Mouse (Mus musculus) CH12.LX (cell line): ENCODE results near the gene Fat3. TPM values are rescaled to one million over a fixed set of nuclear protein-coding genes. Genes with fewer than 3 reads are reported as not detected.

Source experiments
- DNase-seq: peaks from one replicate; pipeline ENCODE4 v3.0.0-alpha.2; 2013; ENCODE audit errors: extremely low read depth
- H3K27ac ChIP-seq: 2 replicates; pipeline ENCODE4 v1.5.1; 2012; ENCODE audit warnings: low read depth, mild to moderate bottlenecking, control low read depth, moderate library complexity; ENCODE audit not compliant: insufficient read depth
- H3K27me3 ChIP-seq: replicated peaks from 2 replicates; pipeline ENCODE3; 2012; ENCODE audit warnings: inconsistent platforms
- H3K36me3 ChIP-seq, 2 experiments: replicated peaks in 1 of 2; 2 replicates each; pipeline versions ENCODE3 to v1.6.1; 2012; ENCODE audit warnings: inconsistent platforms in 1 of 2, low read length in 1 of 2, mild to moderate bottlenecking in 1 of 2, mixed read lengths in 1 of 2, moderate library complexity in 1 of 2; ENCODE audit not compliant: control insufficient read depth in 1 of 2, insufficient read depth in 1 of 2
- H3K4me1 ChIP-seq, 2 experiments: 2 replicates each; pipeline ENCODE4 v1.6.1; 2012; ENCODE audit warnings: inconsistent platforms in 1 of 2, moderate library complexity in 1 of 2; ENCODE audit not compliant: insufficient read depth in 2 of 2, control insufficient read depth in 1 of 2
- H3K4me2 ChIP-seq: 2 replicates; pipeline ENCODE4 v1.6.1; 2012; ENCODE audit warnings: low read depth, mild to moderate bottlenecking, control low read depth; ENCODE audit not compliant: poor library complexity, insufficient read depth, severe bottlenecking
- H3K4me3 ChIP-seq, 3 experiments: fragments of 150-350 bp in 1 of 3; sonication (generic) in 1 of 3; replicated peaks in 1 of 3; 2 replicates each; pipeline versions ENCODE3 to v1.5.1; 2011 to 2012; ENCODE audit warnings: low read depth in 2 of 3, low read length in 2 of 3, mild to moderate bottlenecking in 2 of 3, moderate library complexity in 2 of 3, control low read depth in 1 of 3, improper control_type of control experiment in 1 of 3, inconsistent platforms in 1 of 3, mixed read lengths in 1 of 3; ENCODE audit not compliant: poor library complexity in 1 of 3
- H3K79me2 ChIP-seq: replicated peaks from 2 replicates; pipeline ENCODE4 v1.6.1; 2012; ENCODE audit warnings: mild to moderate bottlenecking, moderate library complexity; ENCODE audit not compliant: control insufficient read depth, poor library complexity, insufficient read depth, severe bottlenecking; ENCODE audit errors: extremely low read depth
- H3K9ac ChIP-seq: 2 replicates; pipeline ENCODE4 v1.6.1; 2012; ENCODE audit warnings: low read depth, mild to moderate bottlenecking, control low read depth, moderate library complexity; ENCODE audit not compliant: insufficient read depth
- H3K9me3 ChIP-seq: replicated peaks from 2 replicates; pipeline ENCODE3; 2012; ENCODE audit warnings: low read length, inconsistent platforms, mixed read lengths
- BHLHE40 ChIP-seq: IDR thresholded peaks from 2 replicates; pipeline ENCODE4 v1.6.1; 2011; ENCODE audit warnings: mild to moderate bottlenecking, low read depth, low read length, improper control_type of control experiment
- CHD1 ChIP-seq: IDR thresholded peaks from 2 replicates; pipeline ENCODE4 v1.6.1; 2012; ENCODE audit warnings: low read depth, low read length, improper control_type of control experiment, inconsistent platforms
- CTCF ChIP-seq, 2 experiments: IDR thresholded peaks in 1 of 2; conservative IDR thresholded peaks in 1 of 2; 2 replicates each; pipeline ENCODE4 v1.5.1; 2011 to 2012; ENCODE audit warnings: low read depth in 2 of 2, low read length in 2 of 2, improper control_type of control experiment in 1 of 2, inconsistent platforms in 1 of 2, mild to moderate bottlenecking in 1 of 2, moderate library complexity in 1 of 2
- E2F4 ChIP-seq: IDR thresholded peaks from 2 replicates; pipeline ENCODE4 v1.6.1; 2011; ENCODE audit warnings: low read depth, low read length, improper control_type of control experiment; ENCODE audit not compliant: insufficient replicate concordance
- ELF1 ChIP-seq: IDR thresholded peaks from 2 replicates; pipeline ENCODE4 v1.6.1; 2014; ENCODE audit warnings: low read depth, mild to moderate bottlenecking, inconsistent platforms, low read length, improper control_type of control experiment
- HCFC1 ChIP-seq: IDR thresholded peaks from 2 replicates; pipeline ENCODE4 v1.6.1; 2012; ENCODE audit warnings: low read depth, mild to moderate bottlenecking, inconsistent platforms, low read length, improper control_type of control experiment
- JUND ChIP-seq: conservative IDR thresholded peaks from 2 replicates; pipeline ENCODE4 v1.6.1; 2011; ENCODE audit warnings: low read depth, low read length, improper control_type of control experiment
- KAT2A ChIP-seq: IDR thresholded peaks from 2 replicates; pipeline ENCODE4 v1.6.1; 2012; ENCODE audit warnings: low read length, improper control_type of control experiment, inconsistent platforms; ENCODE audit not compliant: insufficient replicate concordance
- POLR2A ChIP-seq: IDR thresholded peaks from 2 replicates; pipeline ENCODE4 v1.6.1; 2011; ENCODE audit warnings: low read depth, mild to moderate bottlenecking, improper control_type of control experiment, low read length
- POLR2AphosphoS2 ChIP-seq: IDR thresholded peaks from 2 replicates; pipeline ENCODE4 v1.6.1; 2011; ENCODE audit warnings: low read depth, low read length, improper control_type of control experiment
- RAD21 ChIP-seq: IDR thresholded peaks from 2 replicates; pipeline ENCODE4 v1.6.1; 2011; ENCODE audit warnings: low read depth, mild to moderate bottlenecking, low read length, improper control_type of control experiment, moderate library complexity
- RCOR1 ChIP-seq: conservative IDR thresholded peaks from 2 replicates; pipeline ENCODE4 v1.6.1; 2012; ENCODE audit warnings: low read depth, mild to moderate bottlenecking, inconsistent platforms, low read length, improper control_type of control experiment
- SIN3A ChIP-seq: IDR thresholded peaks from 2 replicates; pipeline ENCODE4 v1.6.1; 2012; ENCODE audit warnings: low read length, improper control_type of control experiment, inconsistent platforms
- USF1 ChIP-seq: IDR thresholded peaks from 2 replicates; pipeline ENCODE4 v1.6.1; 2014; ENCODE audit warnings: low read depth, mild to moderate bottlenecking, inconsistent platforms, low read length, improper control_type of control experiment
- ZMIZ1 ChIP-seq: IDR thresholded peaks from 2 replicates; pipeline ENCODE4 v1.6.1; 2012; ENCODE audit warnings: low read depth, mild to moderate bottlenecking, inconsistent platforms, low read length, improper control_type of control experiment
- ZNF384 ChIP-seq: IDR thresholded peaks from 2 replicates; pipeline ENCODE4 v1.6.1; 2012; ENCODE audit warnings: low read depth, low read length, improper control_type of control experiment, inconsistent platforms
- dilution Hi-C: fragments of 300-500 bp; cut with MboI; formaldehyde crosslinking; loops from 2 replicates; pipeline ENCODE4 v1.14.3; 2020; ENCODE audit warnings: low sequenced_read_pairs; ENCODE audit not compliant: extremely low pct_unique_long_range_greater_than_20kb, extremely low pct_ligation_motif_present
- in situ Hi-C: fragments of 300-500 bp; cut with MboI; formaldehyde crosslinking; loops from 3 replicates; pipeline ENCODE4 v1.14.3; 2019; ENCODE audit warnings: low sequenced_read_pairs, low pct_ligation_motif_present, low pct_unique_long_range_greater_than_20kb, mixed read lengths
- polyA plus RNA-seq: library from polyadenylated mRNA; unstranded; fragments of >175 nt; gene quantifications from 2 replicates; pipeline ENCODE4 v1.2.1, GENCODE M21; 2012; ENCODE audit warnings: low read depth; ENCODE audit not compliant: insufficient read length
- total RNA-seq, 2 experiments: library from RNA; depleted of rRNA; stranded (reverse); fragments of 300-350 nt in 1 of 2; fragments of >200 nt in 1 of 2; gene quantifications; 2 replicates each; pipeline ENCODE4 v1.2.3; 2012 to 2014

Fat3 gene
- total and polyA plus RNA-seq, 3 experiments: 0.03 to 0.07 TPM; not detected in 1

GRCm38 (mm10) chr9:16107900-16108299, 393.2 kb downstream of the Fat3 start:
- no peak overlapping the region for H3K4me2 ChIP-seq
- dilution Hi-C loops: no loop called here
- TF ChIP-seq CHD1 (no peak), KAT2A (no peak), ZMIZ1 (no peak), JUND (no peak), E2F4 (no peak), HCFC1 (no peak), RAD21 (no peak), POLR2A (no peak), POLR2AphosphoS2 (no peak), RCOR1 (no peak)

GRCm38 (mm10) chr9:16107386-16107785, 393.7 kb downstream of the Fat3 start:
- no peak overlapping the region for H3K27ac ChIP-seq
- dilution Hi-C loops: no loop called here
- no peaks in the 10 kb centered on the region for H3K36me3 ChIP-seq
- H3K9me3 ChIP-seq: peaks cover 2% of the 10 kb centered on the region
- DNase-seq: no peak
- H3K27me3 ChIP-seq: no peaks in the 10 kb centered on the region
- H3K4me1 ChIP-seq: no peaks in the 10 kb centered on the region
- no peaks in the 10 kb centered on the region for H3K79me2 ChIP-seq
- TF ChIP-seq CTCF (conservative IDR thresholded peaks at IDR 0.05 in 1 of 2, IDR thresholded peaks at IDR 0.05 in 1 of 2; ENCODE audit: low read depth in 2 of 2, low read length in 2 of 2) (peak in 1 of 2 experiments; percentile 36; a peak in 2 of 4 replicates), SIN3A (no peak), RAD21 (peak; percentile 21)
- H3K9ac ChIP-seq: no peak overlapping the region
- in situ Hi-C loops: no loop called here
- no peak overlapping the region for H3K4me2 ChIP-seq
- H3K4me3 ChIP-seq: no peak overlapping the region

More at GRCm38 (mm10) chr9:16107900-16108299, 393.2 kb downstream of the Fat3 start:
- H3K36me3 ChIP-seq: no peaks in the 10 kb centered on the region
- no peak overlapping the region for H3K9ac ChIP-seq
- peaks cover 2% of the 10 kb centered on the region for H3K9me3 ChIP-seq
- in situ Hi-C loops: no loop called here
- H3K27ac ChIP-seq: no peak overlapping the region
- H3K4me3 ChIP-seq: no peak overlapping the region
- no peaks in the 10 kb centered on the region for H3K4me1 ChIP-seq
- no peaks in the 10 kb centered on the region for H3K27me3 ChIP-seq
- H3K79me2 ChIP-seq: no peaks in the 10 kb centered on the region
- no peak for DNase-seq

GRCm38 (mm10) chr9:16098553-16098952, 402.5 kb downstream of the Fat3 start:
- TF ChIP-seq ZNF384 (no peak), ELF1 (no peak), BHLHE40 (no peak), CHD1 (no peak), USF1 (no peak), E2F4 (no peak)
- TF ChIP-seq, all 38 proteins: peak for 0
- H3K36me3 ChIP-seq: no peaks in the 10 kb centered on the region
- H3K9me3 ChIP-seq: no peaks in the 10 kb centered on the region
- no peak overlapping the region for H3K4me2 ChIP-seq
- H3K9ac ChIP-seq: no peak overlapping the region
- no peaks in the 10 kb centered on the region for H3K4me1 ChIP-seq
- no peak overlapping the region for H3K27ac ChIP-seq
- H3K4me3 ChIP-seq: no peak overlapping the region
- in situ Hi-C loops: no loop called here
- dilution Hi-C loops: no loop called here
- no peak for DNase-seq
- no peaks in the 10 kb centered on the region for H3K79me2 ChIP-seq
- H3K27me3 ChIP-seq: no peaks in the 10 kb centered on the region
